Mouse (Mus musculus) cerebellum, adult 2 months (tissue): ENCODE measurements around the gene Ly6g6f. TPM values are rescaled to one million over a fixed set of nuclear protein-coding genes. Genes with fewer than 3 reads are reported as not detected.

Experiments used
- DNase-seq, 2 experiments: peaks; one replicate each; pipeline ENCODE4 v3.0.0; 2021
- H3K27ac ChIP-seq: fragments of 200-500 bp; 2 replicates; pipeline ENCODE4 v1.5.1; 2012; ENCODE audit warnings: low read length, control low read depth, inconsistent platforms; ENCODE audit not compliant: insufficient read depth
- H3K27me3 ChIP-seq: fragments of 200-500 bp; 2 replicates; pipeline ENCODE4 v1.6.1; 2012; ENCODE audit warnings: inconsistent platforms, mild to moderate bottlenecking, low read length, moderate library complexity; ENCODE audit not compliant: control insufficient read depth, insufficient read depth
- H3K4me1 ChIP-seq: fragments of 200-500 bp; 2 replicates; pipeline ENCODE4 v1.6.1; 2011; ENCODE audit warnings: low read length; ENCODE audit not compliant: control insufficient read depth, insufficient read depth
- H3K4me3 ChIP-seq: fragments of 200-500 bp; replicated peaks from 2 replicates; pipeline ENCODE3; 2011; ENCODE audit warnings: mild to moderate bottlenecking, low read depth, low read length, control low read depth; ENCODE audit not compliant: insufficient read depth
- CTCF ChIP-seq: fragments of 200-500 bp; IDR thresholded peaks from 2 replicates; pipeline ENCODE4 v1.5.1; 2011; ENCODE audit warnings: low read depth, mild to moderate bottlenecking, control low read depth, low read length, moderate library complexity, borderline replicate concordance; ENCODE audit not compliant: insufficient read depth
- POLR2A ChIP-seq: fragments of 200-500 bp; IDR thresholded peaks from 2 replicates; pipeline ENCODE4 v1.6.1; 2011; ENCODE audit warnings: low read length, control low read depth, borderline replicate concordance; ENCODE audit not compliant: insufficient read depth
- WGBS: fragments of 180-500 bp; shearing (Covaris S2); methylation state at CpG from one replicate; pipeline ENCODE4 v1.1.7; 2018; 5-methylcytosine and 5-hydroxymethylcytosine counted together
- polyA plus RNA-seq: library from polyadenylated mRNA; depleted of rRNA; stranded (reverse); fragments of >200 nt; gene quantifications from 2 replicates; pipeline ENCODE4 v1.2.3, GENCODE M21; 2012; rRNA removed

Ly6g6f gene
- polyA plus RNA-seq: 0.86 and 1.1 TPM in 2 replicates

DNA sequence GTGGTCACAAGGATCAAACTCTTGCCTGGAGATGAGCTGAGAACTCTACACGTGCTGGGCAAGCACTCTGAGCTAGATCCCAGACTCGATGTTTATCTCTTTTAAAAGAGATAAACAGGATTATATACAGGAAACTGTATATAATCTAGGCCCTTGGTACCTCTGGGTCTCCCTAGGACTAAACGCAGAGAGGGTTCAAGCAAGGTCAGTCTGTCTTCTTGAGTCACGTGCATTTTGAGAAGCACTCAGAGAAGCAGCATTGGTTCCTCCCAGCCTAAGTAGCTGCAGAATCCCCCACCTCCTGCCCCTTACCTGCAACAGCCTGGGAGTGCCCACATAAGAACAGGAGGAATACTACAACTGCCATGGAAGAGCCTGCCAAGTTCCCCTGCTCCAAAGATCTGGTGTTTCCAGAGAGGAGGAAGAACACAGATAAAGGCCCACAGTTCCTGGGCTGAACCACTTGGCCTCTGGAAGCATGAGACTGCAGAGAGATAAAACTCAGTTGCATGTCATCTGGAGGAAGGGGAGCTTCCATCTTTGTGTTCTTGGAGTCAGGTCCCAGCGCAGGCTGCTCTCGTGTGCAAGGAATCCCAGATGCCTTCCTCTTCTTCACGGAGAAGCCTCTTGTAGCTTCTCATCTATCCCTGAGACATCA is at the start of gene Ly6g6f:
Ly6g6f (minus strand) TSS at position 403 of the 658 bp plus-strand sequence.
- peaks cover 14% of the 10 kb centered on the region; the same call in 1 of the 2 replicates for H3K4me1 ChIP-seq
- H3K27me3 ChIP-seq: no peaks in the 10 kb centered on the region
- 68% methylated on average over 7 of the region's 7 CpGs for WGBS
- TF ChIP-seq CTCF: no peak
- no peak for TF ChIP-seq POLR2A
- no peak within 1 kb of the TSS for H3K27ac ChIP-seq
- no peak for DNase-seq
- H3K4me3 ChIP-seq: no peak within 1 kb of the TSS

DNA sequence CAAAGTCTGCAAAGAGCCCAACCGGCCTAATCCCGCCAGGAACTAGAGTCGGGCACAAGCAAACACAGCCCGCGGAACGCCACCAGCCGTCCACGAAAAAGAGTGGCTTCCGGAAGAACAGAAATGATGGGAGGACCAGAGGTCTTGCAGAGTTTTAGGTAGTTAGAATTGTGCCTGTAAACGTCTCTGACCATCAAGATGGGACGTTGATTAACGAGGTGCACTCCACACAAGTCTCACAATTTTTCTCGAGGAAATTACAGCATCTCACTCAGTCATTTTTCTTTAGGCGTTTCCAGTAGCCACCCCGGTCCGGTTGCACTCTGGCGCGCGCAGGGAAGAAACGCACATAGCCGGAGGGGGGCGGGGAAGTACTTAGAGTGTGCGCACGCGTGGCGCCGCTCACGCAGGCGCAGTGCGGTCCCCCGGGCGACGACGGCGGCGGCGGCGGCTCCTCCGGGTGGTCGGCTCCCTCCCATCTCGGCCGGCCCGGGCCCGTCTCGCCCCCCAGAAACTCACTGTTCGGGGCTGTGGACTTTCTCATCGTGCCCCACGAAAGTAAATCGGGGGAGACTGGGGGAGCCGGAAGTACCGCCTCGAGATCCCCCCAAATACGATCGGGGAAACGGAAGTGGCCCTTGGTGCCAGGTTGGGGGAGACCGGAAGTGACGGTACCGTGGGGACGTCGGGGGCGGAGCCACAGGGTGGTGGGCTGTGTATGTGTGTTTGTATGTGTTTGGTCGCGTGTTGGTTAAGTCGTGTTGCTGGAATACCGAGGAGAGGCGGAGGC is 49.6 kb upstream of the Ly6g6f start, which contains the start of gene Bag6:
Bag6 (plus strand) TSS at position 378 of the 790 bp plus-strand sequence.
- Histone ChIP-seq H3K27me3 (no peaks in the 10 kb centered on the region), H3K4me3 (peak within 1 kb of the TSS; percentile 91), H3K27ac (peak within 1 kb of the TSS; percentile 96), H3K4me1 (peaks cover 4% of the 10 kb centered on the region; the same call in 1 of the 2 replicates)
- TF ChIP-seq CTCF (no peak), POLR2A (peak; percentile 70)
- under 1% methylated on average over 66 of the region's 66 CpGs for WGBS
- DNase-seq: peak; percentile 93 to 98

DNA sequence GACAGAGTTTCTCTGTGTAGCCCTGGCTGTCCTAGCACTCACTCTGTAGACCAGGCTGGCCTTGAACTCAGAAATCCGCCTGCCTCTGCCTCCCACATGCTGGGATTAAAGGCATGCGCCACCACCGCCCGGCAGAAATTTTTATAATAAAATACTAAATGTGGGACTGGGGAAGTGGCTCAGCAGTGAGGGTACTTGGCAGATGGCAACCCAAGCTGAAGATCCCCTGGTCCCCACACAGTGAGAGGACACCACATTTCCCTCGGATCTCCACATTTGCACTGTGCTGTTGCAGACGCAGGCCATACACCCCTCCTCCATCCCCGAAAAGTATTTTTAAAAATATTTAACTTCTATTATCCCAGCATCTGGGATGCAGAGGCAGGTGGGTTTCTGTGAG is 48.1 kb upstream of the Ly6g6f start:
- DNase-seq: no peak
- Histone ChIP-seq H3K27me3 (no peaks in the 10 kb centered on the region), H3K4me1 (peaks cover 2% of the 10 kb centered on the region), H3K27ac (no peak overlapping the region), H3K4me3 (no peak overlapping the region)
- TF ChIP-seq CTCF (no peak), POLR2A (no peak)
- WGBS: 88% methylated on average over 7 of the region's 7 CpGs

DNA sequence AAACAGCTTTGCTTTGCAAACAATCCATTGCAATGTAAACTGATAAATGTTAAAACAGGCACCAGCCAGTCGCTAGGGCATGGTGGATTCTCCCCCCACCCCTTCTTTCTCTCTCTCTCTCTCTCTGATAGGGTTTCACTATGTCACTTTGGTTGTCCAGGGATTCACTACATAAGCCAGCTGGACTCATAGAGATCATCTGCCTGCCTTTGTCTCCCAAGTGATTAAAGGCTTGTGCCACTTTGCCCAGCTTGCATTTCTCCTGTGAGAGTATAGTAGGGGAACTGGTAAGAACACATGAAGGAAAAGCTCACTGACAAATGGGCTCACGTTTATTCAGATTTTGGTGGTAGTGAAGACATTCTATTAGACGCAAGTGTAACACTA is 46.8 kb upstream of the Ly6g6f start:
- 78% methylated on average over 3 of the region's 3 CpGs for WGBS
- no peak for TF ChIP-seq CTCF
- TF ChIP-seq POLR2A: no peak
- Histone ChIP-seq H3K27me3 (no peaks in the 10 kb centered on the region), H3K27ac (no peak overlapping the region), H3K4me1 (peaks cover 6% of the 10 kb centered on the region), H3K4me3 (no peak overlapping the region)
- no peak for DNase-seq

DNA sequence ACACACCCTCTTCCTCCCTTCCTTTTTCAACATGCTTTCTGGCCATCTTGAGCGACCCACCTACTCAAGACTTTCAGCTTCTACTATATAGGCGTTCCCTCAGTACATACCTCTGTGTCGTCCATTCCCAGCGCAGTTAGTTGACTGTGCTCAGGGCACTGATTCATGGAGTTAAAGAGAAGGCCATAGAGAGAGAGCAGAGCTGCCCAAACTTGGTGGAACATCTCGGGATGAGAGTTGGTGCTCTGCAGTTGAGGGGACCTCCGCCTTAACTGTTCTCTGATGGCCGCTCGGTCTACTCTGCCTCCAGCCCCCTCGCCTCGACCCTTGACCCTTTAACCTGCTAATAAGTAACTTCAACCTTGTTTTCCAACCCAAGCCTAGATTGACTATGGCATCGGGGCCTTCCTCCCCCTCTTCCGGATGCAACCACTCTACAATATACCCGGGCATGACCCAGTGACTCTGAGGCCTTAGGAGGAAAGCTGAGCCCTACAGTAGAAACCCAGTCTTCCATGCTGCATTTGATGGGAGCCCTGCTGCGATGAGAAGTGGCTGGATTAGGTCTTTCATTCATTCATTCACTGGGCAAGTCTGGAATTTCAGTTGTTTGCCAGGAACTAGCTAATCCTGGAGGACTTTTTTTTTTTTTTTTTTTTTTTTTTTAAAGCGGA is 46.2 kb upstream of the Ly6g6f start, which contains the start of gene Apom:
Apom (minus strand) TSS at position 551 of the 674 bp plus-strand sequence.
- TF ChIP-seq CTCF: no peak
- no peak for TF ChIP-seq POLR2A
- DNase-seq: no peak
- Histone ChIP-seq H3K4me3 (no peak within 1 kb of the TSS), H3K27ac (no peak within 1 kb of the TSS), H3K4me1 (peaks cover 6% of the 10 kb centered on the region), H3K27me3 (no peaks in the 10 kb centered on the region)
- WGBS: 83% methylated on average over 15 of the region's 15 CpGs

DNA sequence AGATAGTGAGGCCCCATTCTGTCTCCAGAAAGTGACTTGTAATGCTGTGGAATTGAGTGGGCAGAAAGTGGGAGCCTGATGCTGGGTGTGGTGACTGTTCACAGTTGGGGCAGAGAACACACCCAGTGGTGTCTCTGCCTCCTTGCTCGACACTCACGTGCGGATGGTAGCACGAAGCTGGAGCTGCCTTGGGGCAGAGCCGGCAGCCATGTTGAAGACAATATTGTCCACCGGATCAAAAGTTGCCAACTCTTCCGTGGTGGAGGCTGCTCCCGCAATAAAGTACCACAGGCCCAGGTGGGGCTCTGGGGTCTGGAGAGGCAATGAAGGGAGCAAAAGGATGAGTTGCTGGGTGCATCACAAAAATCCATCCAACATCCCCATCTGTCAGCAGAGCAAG is 45.6 kb upstream of the Ly6g6f start:
- 89% methylated on average over 8 of the region's 8 CpGs for WGBS
- Histone ChIP-seq H3K27me3 (no peaks in the 10 kb centered on the region), H3K27ac (no peak overlapping the region), H3K4me3 (no peak overlapping the region), H3K4me1 (peaks cover 6% of the 10 kb centered on the region; the same call in 1 of the 2 replicates)
- DNase-seq: no peak
- TF ChIP-seq POLR2A (no peak), CTCF (no peak)

DNA sequence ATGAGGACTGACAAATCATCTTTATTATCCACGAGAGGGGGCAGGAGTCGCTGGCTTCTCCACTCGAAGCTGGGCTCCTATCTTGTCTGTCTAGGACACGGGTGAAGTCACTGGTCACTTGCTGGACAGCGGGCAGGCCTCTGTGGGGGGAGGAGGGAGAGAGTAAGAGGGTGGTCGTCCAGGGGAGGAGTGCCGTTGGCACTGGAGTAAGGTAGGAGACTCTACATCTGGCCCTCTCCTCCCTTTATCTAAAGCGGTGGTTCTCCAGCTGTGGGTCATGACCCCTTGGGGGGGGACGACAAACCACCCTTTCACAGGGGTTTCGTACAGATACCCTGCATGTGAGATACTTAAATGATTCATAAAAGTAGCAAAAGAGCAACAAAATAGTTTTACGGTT is 43.6 kb upstream of the Ly6g6f start:
- TF ChIP-seq POLR2A (no peak), CTCF (no peak)
- no peaks in the 10 kb centered on the region for H3K27me3 ChIP-seq
- no peak overlapping the region for H3K4me3 ChIP-seq
- peaks cover 10% of the 10 kb centered on the region for H3K4me1 ChIP-seq
- DNase-seq: no peak
- WGBS: 51% methylated on average over 11 of the region's 11 CpGs
- no peak overlapping the region for H3K27ac ChIP-seq
